Mouse (Mus musculus): ENCODE data around the gene Map7d2. TPM values are rescaled to one million over a fixed set of nuclear protein-coding genes. Genes with fewer than 3 reads are reported as not detected.

The Map7d2 gene
- total and polyA plus RNA-seq, 3 experiments: 0.10 TPM; not detected in 2

DNA sequence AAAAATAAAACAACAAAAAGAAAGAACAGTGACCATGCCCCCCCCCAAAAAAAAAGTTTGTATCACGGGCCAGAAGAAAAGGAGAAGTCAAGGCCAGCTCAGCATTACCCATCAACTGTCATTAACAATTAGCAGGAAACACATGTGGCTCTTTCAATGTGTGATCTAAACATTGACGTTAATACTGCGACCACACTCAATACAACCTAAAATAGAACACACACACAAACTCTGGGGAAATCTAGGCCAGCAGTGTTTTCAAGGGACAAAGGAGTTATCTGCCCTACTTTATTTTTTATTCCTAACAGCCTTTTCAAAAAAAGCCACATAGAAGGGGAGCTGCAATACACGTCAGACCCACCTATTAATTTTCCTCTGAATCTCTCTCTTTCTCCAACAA, 94.7 kb downstream of the Map7d2 start (continued):
- peak; percentile 50; the same call in 1 of the 2 replicates for TF ChIP-seq MAZ (IDR thresholded peaks at IDR 0.05; ENCODE audit: low read depth, low read length)
- TF ChIP-seq ZC3H11A (IDR thresholded peaks at IDR 0.05; ENCODE audit: low read depth, low read length): no peak

DNA sequence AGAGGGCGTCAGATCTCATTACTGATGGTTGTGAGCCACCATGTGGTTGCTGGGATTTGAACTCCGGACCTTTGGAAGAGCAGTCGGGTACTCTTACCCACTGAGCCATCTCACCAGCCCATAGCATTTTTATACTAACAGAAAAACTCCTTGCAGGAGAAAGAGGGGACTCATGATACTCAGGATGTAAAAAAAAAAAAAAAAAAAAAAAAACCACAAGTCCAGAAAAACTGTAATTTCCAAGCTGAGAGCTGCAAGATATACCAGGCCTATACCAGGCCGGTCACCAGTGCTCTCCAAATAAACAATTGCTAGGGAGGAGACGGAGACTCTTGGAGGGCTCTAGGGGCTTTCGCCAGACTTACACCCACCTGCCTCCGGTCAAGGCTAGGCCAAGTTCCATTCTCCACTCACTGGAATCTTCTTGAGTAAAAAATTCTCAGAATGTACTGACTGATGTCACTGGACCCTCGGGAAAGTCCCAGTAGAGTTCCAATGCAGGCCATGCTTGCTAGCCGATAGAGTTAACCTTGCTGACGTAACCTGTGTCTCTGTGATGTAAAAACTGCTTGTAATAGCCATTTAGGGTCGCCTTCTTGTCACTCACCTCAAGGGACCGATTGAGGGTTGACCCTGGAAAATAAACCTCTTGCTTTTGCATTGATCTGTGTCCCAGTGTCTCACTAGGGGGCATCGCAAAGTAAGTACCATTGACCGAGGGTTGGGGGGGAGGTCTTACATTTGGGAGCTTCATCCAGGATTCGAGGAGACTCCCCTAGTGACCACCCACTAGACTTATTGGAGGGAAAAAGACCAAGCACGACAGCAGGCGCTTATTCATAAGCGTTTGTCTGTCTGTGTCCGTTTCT, 95.7 kb downstream of the Map7d2 start:
- Histone ChIP-seq H3K4me1 (ENCODE audit: control insufficient read depth in 1 of 2, insufficient read depth in 2 of 2, low read length in 2 of 2) (peaks cover 2 to 14% of the 10 kb centered on the region in 2 experiments; a peak in 3 of 4 replicates), H3K9me3 (replicated peaks; ENCODE audit: insufficient read depth, low read length) (no peaks in the 10 kb centered on the region), H3K27ac (ENCODE audit: control insufficient read depth, low read depth, low read length) (peak overlapping the region; percentile 99), H3K79me2 (ENCODE audit: control insufficient read depth, insufficient read depth, low read length, poor library complexity) (peaks cover 16% of the 10 kb centered on the region), H3K4me3 (ENCODE audit: control insufficient read depth in 1 of 2, insufficient read depth in 1 of 2, low read depth in 2 of 2, low read length in 2 of 2) (peak overlapping the region; percentile 57 to 75), H3K36me3 (ENCODE audit: control insufficient read depth in 1 of 2, insufficient read depth in 2 of 2, low read length in 2 of 2) (peaks cover 0 to 7% of the 10 kb centered on the region in 2 experiments; a peak in 2 of 4 replicates), H3K9ac (ENCODE audit: control insufficient read depth, low read depth, low read length, poor library complexity, severe bottlenecking) (peak overlapping the region; percentile 98), H3K27me3 (ENCODE audit: control insufficient read depth in 1 of 2, insufficient read depth in 2 of 2, low read length in 2 of 2) (no peaks in the 10 kb centered on the region)
- DNase-seq (ENCODE audit: low read depth, low spot score): peak; percentile 80
- TF ChIP-seq GATA1 (IDR thresholded peaks at IDR 0.05; ENCODE audit: low read depth, low read length) (no peak), GABPA (IDR thresholded peaks at IDR 0.05; ENCODE audit: low read depth, low read length) (no peak), UBTF (IDR thresholded peaks at IDR 0.05; ENCODE audit: borderline replicate concordance, insufficient read depth, low read depth, low read length) (no peak), NELFE (IDR thresholded peaks at IDR 0.05; ENCODE audit: low read depth, low read length) (peak; percentile 28; the same call in 1 of the 2 replicates), ZKSCAN1 (IDR thresholded peaks at IDR 0.05; ENCODE audit: low read depth, low read length) (no peak), POLR2AphosphoS2 (IDR thresholded peaks at IDR 0.05; ENCODE audit: low read length) (no peak), E2F4 (IDR thresholded peaks at IDR 0.05; ENCODE audit: borderline replicate concordance, low read depth, low read length) (0 out of 2 replicates have a peak, but pooled peaks have one; percentile 21), ETS1 (IDR thresholded peaks at IDR 0.05; ENCODE audit: low read depth, low read length) (0 out of 2 replicates have a peak, but pooled peaks have one; percentile 15), EP300 (IDR thresholded peaks at IDR 0.05; ENCODE audit: low read depth in 1 of 2, low read length in 2 of 2) (0 out of 4 replicates have a peak, but pooled peaks of 1 of the 2 experiments have one; percentile 4), CHD2 (IDR thresholded peaks at IDR 0.05; ENCODE audit: low read length) (no peak), MAX (IDR thresholded peaks at IDR 0.05; ENCODE audit: low read length) (peak; percentile 56), CTCF (IDR thresholded peaks at IDR 0.05 in 2 of 3, conservative IDR thresholded peaks at IDR 0.05 in 1 of 3; ENCODE audit: control insufficient read depth in 1 of 3, insufficient read depth in 1 of 3, low read depth in 2 of 3, low read length in 3 of 3, poor library complexity in 1 of 3, severe bottlenecking in 1 of 3) (peak in 2 of 3 experiments; percentile 6 to 25; a peak in 2 of 6 replicates), ZMIZ1 (IDR thresholded peaks at IDR 0.05; ENCODE audit: low read depth, low read length) (0 out of 2 replicates have a peak, but pooled peaks have one; percentile 30), CHD1 (IDR thresholded peaks at IDR 0.05; ENCODE audit: low read depth, low read length) (0 out of 2 replicates have a peak, but pooled peaks have one; percentile 1), MXI1 (IDR thresholded peaks at IDR 0.05; ENCODE audit: low read depth, low read length) (no peak), ZC3H11A (IDR thresholded peaks at IDR 0.05; ENCODE audit: low read depth, low read length) (no peak), MEF2A (IDR thresholded peaks at IDR 0.05; ENCODE audit: extremely low read depth, insufficient replicate concordance, low read depth, low read length, poor library complexity, severe bottlenecking) (no peak), MYC (IDR thresholded peaks at IDR 0.05; ENCODE audit: low read depth, low read length) (no peak), TCF12 (IDR thresholded peaks at IDR 0.05; ENCODE audit: low read depth, low read length) (no peak), JUND (IDR thresholded peaks at IDR 0.05; ENCODE audit: low read depth, low read length) (no peak), ZNF384 (IDR thresholded peaks at IDR 0.05; ENCODE audit: low read depth, low read length) (peak; percentile 85), USF1 (IDR thresholded peaks at IDR 0.05; ENCODE audit: low read depth, low read length) (no peak), ELF1 (IDR thresholded peaks at IDR 0.05; ENCODE audit: low read depth, low read length) (no peak), POLR2AphosphoS5 (IDR thresholded peaks at IDR 0.05; ENCODE audit: borderline replicate concordance, low read depth, low read length) (no peak), SIN3A (IDR thresholded peaks at IDR 0.05; ENCODE audit: low read length) (peak; percentile 40; the same call in 1 of the 2 replicates), MAZ (IDR thresholded peaks at IDR 0.05; ENCODE audit: low read depth, low read length) (no peak), POLR2A (IDR thresholded peaks at IDR 0.05; ENCODE audit: control insufficient read depth in 1 of 2, insufficient read depth in 1 of 2, low read depth in 1 of 2, low read length in 2 of 2, poor library complexity in 1 of 2) (0 out of 4 replicates have a peak, but pooled peaks of 1 of the 2 experiments have one; percentile 22), HCFC1 (IDR thresholded peaks at IDR 0.05; ENCODE audit: low read depth, low read length) (0 out of 2 replicates have a peak, but pooled peaks have one; percentile 32), TBP (IDR thresholded peaks at IDR 0.05; ENCODE audit: low read depth, low read length) (peak; percentile 41; the same call in 1 of the 2 replicates), NRF1 (IDR thresholded peaks at IDR 0.05; ENCODE audit: insufficient read depth, low read depth, low read length, poor library complexity, severe bottlenecking) (no peak), TAL1 (IDR thresholded peaks at IDR 0.05; ENCODE audit: low read length) (no peak), SMC3 (IDR thresholded peaks at IDR 0.05; ENCODE audit: low read depth, low read length) (no peak)

Data from MEL (cell line).